Mouse (Mus musculus) thymus, postnatal 4 days (tissue): ENCODE measurements around the gene Mob3b.

Experiments
- DNase-seq: peaks from one replicate; pipeline ENCODE4 v3.0.0; 2021

The Mob3b gene

DNA sequence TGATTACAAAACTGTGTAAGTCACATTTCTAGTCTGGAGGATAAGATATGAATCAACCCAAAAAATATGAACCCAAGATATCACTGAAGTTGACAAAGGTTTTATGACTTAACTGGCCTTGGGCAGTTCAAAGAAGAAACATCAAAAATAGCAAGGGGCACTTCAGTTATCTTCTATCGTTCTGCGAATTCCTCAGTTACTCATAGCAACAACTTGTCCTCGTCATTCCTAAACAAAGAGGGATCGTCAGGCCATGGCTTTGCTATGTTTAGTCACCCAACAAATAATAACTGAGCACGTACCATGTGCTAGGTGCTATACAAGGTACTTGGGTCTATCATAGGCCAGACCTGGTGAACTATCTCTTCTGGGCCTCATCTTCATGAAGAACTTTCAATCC lies 10.7 kb downstream of the Mob3b start:
- no peak for DNase-seq

DNA sequence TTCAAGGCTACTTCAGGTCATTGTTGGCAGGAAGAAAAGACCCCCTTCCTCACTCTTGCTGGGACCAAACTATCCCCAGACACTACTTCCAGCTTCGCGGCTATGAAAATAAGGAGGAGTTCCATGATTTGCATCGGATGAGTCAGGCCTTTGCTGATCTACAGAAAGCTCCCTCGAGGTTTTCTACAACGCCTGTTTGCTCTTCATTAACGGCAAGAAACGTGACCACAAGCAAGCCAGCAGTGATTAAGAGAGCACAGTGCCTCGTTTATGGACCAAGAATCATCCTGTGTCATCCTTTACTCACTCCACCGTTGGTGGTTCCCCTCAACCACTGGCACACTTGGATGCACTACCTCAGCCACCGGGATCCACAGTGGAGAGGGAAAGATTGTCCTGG lies 11.6 kb downstream of the Mob3b start:
- no peak for DNase-seq

DNA sequence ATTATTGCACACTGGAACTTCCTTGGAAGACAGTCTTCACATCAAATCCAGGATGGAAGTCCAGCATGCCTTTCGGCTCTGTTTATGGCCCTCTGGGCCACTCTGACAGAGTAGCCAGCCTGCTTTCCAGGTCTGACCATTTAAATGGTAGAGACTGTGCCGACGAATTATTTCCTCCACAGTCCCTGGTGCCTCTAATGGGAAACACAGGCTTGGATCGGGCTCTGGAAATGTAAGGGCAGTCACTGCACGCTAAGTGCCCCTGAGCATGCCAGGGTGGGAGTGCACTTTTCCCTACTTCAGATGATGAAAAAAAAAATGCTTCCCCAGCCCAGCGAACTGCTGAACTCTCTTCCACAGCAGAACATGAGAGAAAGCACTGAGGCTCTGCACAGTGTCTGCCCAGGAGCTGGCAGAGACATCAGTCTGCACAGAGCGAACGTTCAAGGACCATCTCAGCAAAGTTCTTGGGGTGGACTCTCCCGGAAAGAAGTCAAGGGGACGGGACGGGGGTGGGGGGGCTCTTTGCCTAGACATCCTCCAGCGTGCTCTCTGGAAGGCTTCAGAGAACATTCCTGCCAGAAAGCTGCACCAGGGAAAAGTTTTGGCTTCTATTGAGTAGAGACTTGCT lies 13.7 kb downstream of the Mob3b start:
- no peak for DNase-seq

DNA sequence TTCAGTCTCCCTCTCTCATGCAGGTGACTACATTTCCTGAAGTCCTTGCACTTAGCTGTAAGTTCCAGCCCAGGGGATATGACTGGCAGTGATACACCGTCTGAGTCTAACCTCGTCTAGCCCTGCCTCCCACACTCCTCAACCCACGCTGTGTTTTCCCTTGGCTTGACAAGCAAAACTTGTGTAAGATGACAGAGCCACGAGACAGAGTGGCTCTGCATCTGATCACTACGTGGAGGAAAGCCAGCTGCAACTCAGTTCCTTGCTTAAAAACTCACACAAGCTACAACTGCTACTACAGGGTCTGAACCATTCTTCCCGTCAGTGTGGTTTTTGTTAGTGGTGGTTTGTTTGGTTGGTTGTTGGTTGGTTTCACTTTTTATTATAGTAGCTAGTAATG lies 17.0 kb downstream of the Mob3b start:
- DNase-seq, result peak; percentile 48

DNA sequence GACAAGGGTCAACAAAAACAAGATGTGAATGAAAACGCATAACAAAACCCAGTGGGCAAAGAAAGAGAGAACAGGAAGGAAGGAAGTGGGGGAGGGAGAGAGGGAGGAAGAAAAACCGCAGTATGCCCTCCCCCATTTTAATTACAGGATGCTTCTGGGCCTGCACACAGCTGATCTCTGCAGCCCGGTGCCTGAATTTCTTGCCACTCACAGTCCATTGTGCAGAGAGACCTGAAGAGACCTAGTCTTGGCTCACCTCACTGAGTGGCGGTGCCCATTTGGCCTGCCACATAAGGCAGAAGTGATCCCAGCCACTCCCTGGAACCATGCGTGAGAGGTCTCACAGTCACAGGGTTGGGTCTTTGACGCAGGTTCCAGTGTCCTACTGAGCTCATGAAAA lies 19.2 kb downstream of the Mob3b start:
- peak; percentile 48 for DNase-seq

DNA sequence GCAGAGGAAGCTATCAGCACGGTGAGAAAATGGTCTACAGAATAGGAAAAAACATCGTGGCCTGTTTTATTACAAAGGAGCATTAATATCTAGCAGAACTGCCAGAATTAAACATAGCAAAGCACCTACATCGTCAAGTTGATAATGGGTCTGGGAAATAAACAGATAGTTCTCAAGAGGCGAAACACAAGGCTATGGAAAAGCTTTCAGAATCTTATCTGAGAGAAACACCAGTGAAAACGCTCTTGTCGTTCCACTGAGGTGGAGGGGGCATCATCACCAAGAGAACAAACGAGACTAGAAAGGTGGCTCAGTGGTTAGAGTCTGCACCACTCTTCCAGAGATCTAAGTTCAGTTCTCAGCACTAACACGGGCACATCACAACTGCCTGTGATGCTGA lies 20.3 kb downstream of the Mob3b start:
- DNase-seq, result no peak

DNA sequence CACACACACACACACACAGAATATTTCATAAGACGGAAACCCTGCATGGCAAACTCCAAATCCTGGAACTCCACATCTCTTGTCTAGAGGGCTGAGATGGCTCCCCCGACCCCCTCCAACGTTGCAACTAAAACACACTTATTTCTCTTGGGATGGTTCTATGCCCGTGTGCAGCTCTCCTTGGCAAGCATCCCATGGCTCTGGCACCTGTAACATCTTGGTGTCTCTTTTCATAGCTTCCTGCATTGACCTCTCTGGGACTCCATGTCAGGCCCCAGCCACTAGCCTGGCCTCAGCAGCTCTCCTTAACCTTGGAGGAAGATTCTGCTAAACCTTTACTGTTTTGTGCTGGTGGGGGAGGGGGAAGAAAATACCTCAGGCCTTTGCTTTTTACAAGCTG lies 21.5 kb downstream of the Mob3b start:
- DNase-seq, result no peak

DNA sequence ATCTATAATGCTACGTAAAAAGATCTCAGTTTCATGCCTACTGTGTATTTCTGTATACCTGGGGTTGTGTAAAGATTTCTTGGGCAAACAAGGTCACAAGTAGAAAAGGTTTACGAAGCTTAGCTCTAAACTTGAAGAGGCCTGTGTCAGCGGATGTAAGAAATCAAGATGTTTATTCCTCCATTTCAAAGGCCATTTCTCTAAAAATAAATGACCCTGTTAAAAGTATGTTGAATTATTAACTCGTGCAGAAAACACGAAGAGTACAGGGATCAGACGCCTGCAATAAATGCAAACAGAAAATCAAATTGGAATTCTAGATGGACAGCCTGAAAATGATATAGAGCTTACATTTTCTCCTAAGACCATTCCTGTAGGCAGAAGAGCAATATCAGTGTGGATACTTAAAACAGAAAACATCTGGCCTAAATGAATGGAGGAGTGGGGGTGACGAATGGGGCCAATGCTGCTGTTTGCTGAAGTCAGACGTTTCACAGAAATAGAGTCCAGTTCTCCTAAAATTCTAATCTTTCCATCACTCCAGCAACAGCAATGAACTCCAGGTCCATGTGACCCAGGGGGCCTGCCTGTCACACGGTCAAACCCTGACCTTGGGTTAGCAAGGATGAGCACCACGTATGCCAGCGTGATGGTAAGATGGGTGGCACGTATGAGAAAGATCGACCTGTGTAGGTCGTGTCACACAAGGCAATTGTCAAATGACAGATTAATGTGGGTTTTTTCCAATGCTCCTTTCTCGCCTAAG lies 22.3 kb downstream of the Mob3b start:
- DNase-seq, result no peak

DNA sequence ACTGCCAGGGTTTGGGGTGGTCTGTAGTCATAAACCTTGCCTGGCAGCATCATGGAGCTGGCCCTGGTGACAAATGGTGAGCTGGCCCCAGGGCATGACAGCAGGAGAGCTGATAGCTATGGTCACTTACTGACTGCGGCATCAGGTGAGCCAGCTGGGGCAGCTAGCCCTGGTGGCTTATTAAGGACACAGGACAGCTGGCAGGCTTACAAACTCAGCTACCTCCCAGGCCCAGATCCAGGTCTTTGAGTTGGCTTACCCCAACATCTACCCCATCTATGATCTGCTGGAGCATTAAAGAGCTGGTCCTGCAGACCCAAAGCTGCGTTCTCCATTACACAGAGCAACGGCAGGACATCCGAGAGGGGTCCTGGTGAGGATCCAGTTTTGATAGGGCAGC lies 23.9 kb downstream of the Mob3b start:
- no peak for DNase-seq

DNA sequence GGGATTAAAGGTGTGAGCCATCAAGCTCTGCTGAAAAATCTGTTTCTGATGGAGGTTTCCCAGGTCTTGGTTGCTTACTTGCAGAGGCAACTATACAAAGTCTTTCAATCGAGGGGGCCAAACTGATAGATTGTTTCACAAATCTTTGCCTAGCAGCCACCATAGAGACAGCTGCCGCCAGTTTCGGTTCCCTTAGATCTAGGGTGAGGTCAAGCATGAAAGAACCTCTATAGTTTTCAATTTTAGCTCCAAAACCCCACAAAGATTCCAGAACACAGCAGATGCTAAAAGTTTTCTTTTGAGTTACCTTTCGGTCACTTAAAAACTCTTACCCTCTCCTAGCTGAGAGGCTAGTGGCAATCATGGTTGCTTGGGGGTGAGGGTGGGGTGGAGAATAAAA lies 25.7 kb downstream of the Mob3b start:
- DNase-seq, result no peak

DNA sequence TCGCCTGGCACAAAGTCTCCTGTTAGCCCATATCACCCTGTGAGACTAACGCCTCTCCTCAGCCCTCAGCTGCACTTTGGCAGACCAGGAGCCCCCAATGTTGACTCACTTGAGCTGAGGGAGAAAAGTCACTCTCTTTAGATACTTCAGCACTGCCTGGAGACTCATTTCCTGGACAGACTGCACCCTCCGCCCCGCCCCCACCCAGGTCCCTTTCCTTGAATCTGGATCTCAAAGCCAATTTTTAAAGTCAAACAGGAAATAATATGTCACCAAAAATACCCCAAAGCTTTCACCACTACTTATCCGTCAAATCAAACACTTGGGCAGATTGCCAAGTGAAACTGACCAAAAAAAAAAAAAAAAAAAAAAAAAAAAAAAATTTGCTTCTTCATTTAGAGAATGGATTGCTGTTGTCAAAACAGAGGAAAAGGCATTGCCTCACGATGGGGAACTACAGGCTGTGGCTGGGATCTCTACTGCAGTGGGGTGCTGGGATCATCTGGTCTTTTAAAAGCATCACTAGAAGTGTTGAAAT lies 26.8 kb downstream of the Mob3b start:
- DNase-seq, result no peak

DNA sequence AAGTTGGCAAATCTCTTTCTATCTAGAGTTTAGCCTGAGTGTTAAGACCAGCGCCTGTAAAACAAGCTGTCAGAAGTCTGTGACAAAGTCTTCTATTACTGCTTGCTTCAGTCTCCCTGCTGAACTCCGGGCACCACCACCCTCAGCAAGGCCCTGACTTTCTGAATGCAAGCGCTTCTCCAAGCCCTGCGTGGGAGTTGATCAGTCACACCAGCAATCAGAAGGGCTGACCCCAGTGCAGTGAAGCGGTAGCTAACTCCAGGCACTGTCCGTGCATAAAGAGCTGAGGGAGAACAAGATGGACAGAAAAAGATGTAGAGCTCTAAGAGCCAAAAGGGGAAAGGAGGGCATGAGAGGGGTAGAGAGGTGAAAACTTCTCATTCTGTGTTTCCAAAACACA lies 29.5 kb downstream of the Mob3b start:
- DNase-seq, result no peak

DNA sequence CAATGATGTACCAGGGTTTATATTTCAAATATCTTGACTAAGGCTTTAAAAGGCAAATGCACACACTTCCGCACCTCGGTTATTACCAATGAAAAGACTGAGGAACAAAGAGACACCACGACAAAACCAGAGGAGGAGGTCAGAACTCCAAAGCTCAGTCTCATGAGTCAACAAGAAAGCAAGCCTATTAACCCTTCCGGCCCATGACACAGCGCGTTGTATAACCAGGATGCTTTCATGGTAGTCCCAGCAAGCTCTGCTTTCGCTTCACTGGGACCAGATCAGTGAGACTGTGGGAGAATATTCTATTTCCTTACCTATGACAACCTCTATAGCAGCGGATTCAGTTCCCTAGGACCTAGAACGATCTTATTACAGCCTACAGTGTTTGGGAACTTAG lies 30.5 kb downstream of the Mob3b start:
- no peak for DNase-seq

DNA sequence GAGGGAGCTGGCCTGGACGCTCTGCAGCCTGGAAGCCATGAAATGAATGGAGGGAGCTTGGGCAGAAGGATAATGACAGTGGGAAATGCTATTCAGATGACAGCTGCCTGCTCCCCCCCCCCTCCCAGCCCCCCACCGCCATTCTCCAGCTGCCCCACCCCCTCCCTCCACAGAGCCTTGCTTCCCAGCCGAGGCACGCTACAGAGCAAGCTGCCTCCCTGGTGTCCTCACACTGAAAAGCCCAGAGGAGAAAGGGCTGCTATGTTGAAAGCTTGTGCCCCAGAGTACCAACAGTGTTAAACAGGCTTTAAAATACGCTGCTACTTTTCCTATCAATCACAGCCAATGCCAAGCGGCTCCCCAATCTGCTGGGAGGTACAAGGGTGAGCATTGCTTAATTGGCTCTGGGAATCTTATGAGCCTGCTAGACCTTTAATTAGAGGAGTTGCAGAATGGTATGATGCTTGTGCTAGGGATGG lies 31.9 kb downstream of the Mob3b start:
- no peak for DNase-seq

DNA sequence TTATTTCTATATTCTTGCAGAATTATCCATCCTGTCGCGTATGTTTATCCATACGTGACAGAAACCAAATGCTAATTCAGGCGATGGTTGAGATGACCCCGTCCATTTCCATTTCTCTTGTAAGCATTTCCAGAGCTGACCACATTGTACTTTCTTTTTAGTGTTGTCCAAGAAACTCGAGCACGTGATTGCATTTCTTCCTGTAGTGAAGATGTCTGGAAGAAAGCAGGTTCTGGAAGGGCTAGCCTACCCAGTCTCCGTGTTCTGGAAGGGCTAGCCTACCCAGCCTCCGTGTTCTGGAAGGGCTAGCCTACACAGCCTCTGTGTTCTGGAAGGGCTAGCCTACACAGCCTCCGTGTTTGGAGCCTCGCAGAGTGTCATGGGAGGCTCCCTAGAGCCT lies 33.3 kb downstream of the Mob3b start:
- no peak for DNase-seq

DNA sequence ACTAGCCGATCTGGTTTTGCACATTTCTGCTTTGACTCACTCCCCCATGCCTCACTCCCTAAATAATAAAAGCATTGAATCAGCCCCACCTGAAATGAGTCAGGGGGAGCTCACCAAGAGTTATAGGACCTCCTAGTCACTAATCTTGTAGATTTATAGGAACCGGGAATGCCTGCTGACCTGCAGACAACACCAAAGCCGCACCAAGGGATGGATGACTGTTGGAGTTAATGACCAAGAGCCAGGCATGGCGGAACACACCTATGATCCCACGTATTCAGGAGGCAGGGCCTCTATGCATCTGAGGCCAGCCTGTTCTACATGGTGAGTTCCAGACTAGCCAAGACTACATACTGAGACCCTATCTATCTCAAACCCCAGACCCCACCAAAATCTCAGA lies 34.2 kb downstream of the Mob3b start:
- no peak for DNase-seq

DNA sequence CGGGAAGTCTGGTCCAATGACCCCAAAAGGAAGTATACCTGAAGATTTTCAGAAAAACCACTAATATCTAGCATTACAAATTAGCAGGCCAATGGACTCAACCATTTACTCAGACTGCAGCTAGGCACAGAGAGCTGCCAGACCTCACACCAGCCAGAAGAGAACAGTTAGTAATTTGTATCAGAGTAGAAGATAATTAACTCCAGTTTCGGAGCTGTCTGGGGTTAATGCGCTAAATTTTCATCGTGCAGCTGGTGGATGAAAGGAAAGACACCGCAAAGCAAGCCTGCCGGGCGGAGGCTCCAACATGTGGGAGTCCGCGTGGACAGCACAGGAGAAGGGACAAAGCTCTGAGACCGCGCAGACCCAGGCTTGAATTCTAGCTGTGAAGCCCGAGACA lies 36.2 kb downstream of the Mob3b start:
- DNase-seq, result no peak

DNA sequence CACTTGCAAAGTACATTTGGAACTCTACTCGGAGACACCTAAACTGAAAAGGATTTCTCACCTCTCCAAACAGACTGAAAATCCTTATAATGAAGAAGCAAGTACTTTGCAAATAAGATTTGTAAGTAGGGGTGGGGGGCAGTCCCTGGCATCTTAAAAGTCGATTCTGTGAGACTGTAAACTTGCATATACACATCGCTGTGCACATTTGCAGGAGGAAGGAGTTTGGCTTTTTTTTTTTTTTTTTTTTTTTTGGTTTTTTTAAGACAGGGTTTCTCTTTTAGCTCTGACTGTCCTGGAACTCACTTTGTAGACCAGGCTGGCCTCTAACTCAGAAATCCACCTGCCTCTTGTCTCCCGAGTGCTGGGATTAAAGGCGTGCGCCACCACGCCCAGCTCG lies 36.7 kb downstream of the Mob3b start:
- DNase-seq, result no peak

DNA sequence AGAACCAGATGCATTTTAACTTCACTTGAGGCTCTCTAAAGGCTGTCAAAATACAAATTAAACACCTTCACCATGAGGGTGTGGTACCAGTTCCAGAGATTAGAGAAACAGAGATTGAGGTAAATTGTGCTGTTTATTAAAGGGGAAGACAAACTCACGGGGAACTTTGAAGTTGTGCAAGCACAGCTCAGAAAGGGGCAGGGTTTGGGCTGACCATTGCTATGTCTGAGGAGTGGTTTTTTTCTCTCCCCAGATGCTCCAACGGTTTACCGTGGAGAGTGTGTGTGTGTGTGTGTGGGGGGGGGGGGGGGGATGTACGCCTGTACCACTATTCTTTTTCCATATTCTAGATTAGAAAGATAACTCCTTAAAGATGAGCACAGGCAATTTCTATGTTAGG lies 37.1 kb downstream of the Mob3b start:
- DNase-seq, result no peak

DNA sequence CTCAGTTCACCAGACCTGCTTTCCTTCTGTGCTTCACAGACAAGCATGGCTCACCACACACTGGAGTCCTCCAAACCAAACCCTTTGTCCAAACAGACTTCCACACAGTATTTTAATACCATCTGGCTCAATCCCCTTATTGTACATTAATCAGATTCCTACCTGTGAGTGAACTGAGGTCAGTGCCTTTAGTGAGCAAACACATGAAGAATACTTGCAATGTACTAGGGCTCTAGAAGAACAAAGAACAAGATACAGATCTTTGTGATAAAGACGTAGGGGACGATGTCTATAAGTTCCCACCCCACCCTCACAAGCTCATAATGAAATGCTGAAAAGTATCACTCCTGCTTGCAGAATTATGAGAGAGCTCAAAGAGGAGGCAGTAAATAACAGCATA lies 38.4 kb downstream of the Mob3b start:
- no peak for DNase-seq

DNA sequence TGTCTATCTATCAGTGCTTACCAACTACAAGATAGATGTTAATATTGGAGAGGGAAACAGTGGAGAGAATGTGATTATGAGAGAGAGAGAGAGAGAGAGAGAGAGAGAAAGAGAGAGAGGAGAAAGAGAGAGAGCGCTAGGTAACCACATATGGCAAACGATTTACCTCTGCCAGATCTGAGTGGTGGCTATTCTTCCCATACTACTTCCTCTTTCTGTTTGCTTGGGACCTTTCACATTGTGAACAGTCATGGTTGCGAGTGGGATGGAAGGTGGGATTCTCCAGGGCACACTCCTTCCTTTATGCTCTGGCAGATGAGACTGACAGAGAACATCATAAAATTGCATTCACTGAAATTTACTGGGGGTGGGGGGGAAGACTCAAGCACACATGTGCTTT lies 40.1 kb downstream of the Mob3b start:
- DNase-seq, result no peak

DNA sequence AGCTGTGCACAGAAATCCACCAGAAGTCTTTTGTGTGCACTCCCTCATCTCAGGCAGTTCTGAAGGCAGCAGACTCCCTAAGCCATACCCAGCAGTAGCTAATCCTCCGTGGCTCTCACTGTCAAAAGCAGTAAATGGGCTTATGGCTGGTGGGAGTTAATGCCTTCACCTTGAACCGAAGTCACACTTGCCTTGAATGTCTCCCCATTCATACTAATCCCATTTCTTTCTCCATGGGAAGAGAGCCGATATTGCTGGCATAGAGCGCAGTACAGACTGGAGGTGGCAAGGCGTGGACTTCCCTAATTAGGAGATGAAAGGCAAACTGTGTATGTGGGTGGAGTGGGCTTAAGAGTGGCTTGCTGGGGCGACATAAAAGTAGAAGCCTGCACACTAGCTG lies 41.4 kb downstream of the Mob3b start:
- no peak for DNase-seq

DNA sequence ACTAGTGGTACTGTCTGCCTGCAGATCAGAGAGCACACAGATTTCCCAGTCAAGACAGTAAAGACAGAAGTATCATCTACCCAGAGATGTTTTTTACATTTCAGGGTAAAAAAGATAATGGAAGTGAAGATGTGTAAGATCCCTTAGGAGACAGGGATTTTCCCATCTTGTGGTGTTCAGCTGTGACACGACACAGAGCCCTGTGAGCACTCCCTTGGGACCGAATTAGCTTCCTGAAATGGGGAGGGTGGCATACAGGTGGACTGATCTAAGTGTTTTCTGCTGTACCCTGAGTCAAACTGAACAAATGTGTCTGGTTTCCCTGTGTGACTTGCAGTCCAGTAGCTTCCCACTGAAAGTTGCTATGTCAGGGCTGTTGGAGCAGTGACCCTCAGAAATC lies 42.3 kb downstream of the Mob3b start:
- DNase-seq, result no peak

DNA sequence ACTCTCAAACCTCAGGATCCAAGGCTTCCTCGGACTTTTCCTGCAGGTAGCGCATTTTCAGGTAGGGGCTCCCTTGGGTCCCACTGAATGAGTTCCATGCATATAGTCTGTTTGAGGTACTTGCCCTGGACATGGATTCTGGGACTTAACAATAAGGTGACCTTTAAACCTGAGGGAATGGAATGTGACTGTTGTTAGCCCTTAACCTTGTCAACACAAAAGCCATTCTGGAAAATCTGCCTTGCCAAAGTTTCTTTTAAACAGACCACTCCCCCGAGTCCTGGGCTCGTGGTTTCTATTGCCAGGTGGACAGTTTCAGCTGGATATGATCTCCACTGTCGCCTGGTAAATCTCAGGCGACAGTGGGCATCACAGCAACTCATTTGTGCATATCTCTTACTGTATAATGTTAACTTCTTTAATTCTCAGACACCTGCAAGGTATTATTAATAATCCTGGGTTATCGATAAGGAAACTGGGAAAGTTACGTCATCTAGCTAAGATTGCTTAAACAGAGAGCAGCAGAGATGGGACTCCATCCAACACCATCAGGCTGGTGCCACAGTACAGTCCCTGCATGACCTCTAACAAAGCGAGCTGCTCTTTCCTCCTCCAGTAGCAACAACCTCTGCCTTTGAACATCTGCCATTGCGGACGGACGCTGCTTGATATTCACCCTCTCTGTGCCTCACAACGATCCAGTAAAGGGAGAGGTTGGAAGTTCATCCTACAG lies 43.6 kb downstream of the Mob3b start:
- no peak for DNase-seq
